Mouse (Mus musculus) MEL (cell line): ENCODE measurements at regions not wholly inside any gene's neighbourhood (a gene's known extent, or its start where the extent isn't known, plus 50 kb on each side); places are given as distances from the start of the nearest gene placed in this dataset.

ENCODE experiments used
- DNase-seq: peaks from one replicate; pipeline ENCODE4 v3.0.0; 2011; ENCODE audit warnings: low read depth, low spot score
- H3K27ac ChIP-seq: 2 replicates; pipeline ENCODE4 v1.5.1; 2012; ENCODE audit warnings: low read depth, mild to moderate bottlenecking, control low read depth, low read length, moderate library complexity; ENCODE audit not compliant: control insufficient read depth
- H3K27me3 ChIP-seq, 2 experiments: fragments of 150-350 bp in 1 of 2; sonication (generic) in 1 of 2; 2 replicates each; pipeline ENCODE4 v1.6.1; 2012; ENCODE audit warnings: low read length in 2 of 2, mild to moderate bottlenecking in 2 of 2, improper control_type of control experiment in 1 of 2, moderate library complexity in 1 of 2; ENCODE audit not compliant: insufficient read depth in 2 of 2, control insufficient read depth in 1 of 2
- H3K36me3 ChIP-seq, 2 experiments: 2 replicates each; pipeline ENCODE4 v1.6.1; 2012 to 2014; ENCODE audit warnings: low read length in 2 of 2, improper control_type of control experiment in 1 of 2, inconsistent platforms in 1 of 2, mild to moderate bottlenecking in 1 of 2; ENCODE audit not compliant: insufficient read depth in 2 of 2, control insufficient read depth in 1 of 2
- H3K4me1 ChIP-seq, 2 experiments: fragments of 150-350 bp in 1 of 2; sonication (generic) in 1 of 2; 2 replicates each; pipeline ENCODE4 v1.6.1; 2012; ENCODE audit warnings: low read length in 2 of 2, improper control_type of control experiment in 1 of 2, mild to moderate bottlenecking in 1 of 2; ENCODE audit not compliant: insufficient read depth in 2 of 2, control insufficient read depth in 1 of 2
- H3K4me3 ChIP-seq, 2 experiments: fragments of 150-350 bp in 1 of 2; sonication (generic) in 1 of 2; 2 replicates each; pipeline ENCODE4 v1.5.1; 2012; ENCODE audit warnings: low read depth in 2 of 2, low read length in 2 of 2, mild to moderate bottlenecking in 2 of 2, moderate library complexity in 2 of 2, control low read depth in 1 of 2, improper control_type of control experiment in 1 of 2; ENCODE audit not compliant: control insufficient read depth in 1 of 2, insufficient read depth in 1 of 2
- H3K79me2 ChIP-seq: 2 replicates; pipeline ENCODE4 v1.6.1; 2012; ENCODE audit warnings: mild to moderate bottlenecking, low read length, moderate library complexity; ENCODE audit not compliant: control insufficient read depth, poor library complexity, insufficient read depth
- H3K9ac ChIP-seq: 2 replicates; pipeline ENCODE4 v1.6.1; 2012; ENCODE audit warnings: low read depth, mild to moderate bottlenecking, control low read depth, low read length, moderate library complexity; ENCODE audit not compliant: control insufficient read depth, poor library complexity, severe bottlenecking
- H3K9me3 ChIP-seq: fragments of 150-350 bp; sonication (generic); replicated peaks from 2 replicates; pipeline ENCODE4 v1.6.1; 2012; ENCODE audit warnings: mild to moderate bottlenecking, low read length, improper control_type of control experiment, moderate library complexity; ENCODE audit not compliant: insufficient read depth
- E2F4 ChIP-seq: IDR thresholded peaks from 2 replicates; pipeline ENCODE4 v1.6.1; 2011; ENCODE audit warnings: low read depth, low read length, improper control_type of control experiment, borderline replicate concordance
- ELF1 ChIP-seq: IDR thresholded peaks from 2 replicates; pipeline ENCODE4 v1.6.1; 2014; ENCODE audit warnings: low read depth, mild to moderate bottlenecking, inconsistent platforms, low read length, improper control_type of control experiment, moderate library complexity
- EP300 ChIP-seq, 2 experiments: IDR thresholded peaks; 2 replicates each; pipeline ENCODE4 v1.6.1; 2011; ENCODE audit warnings: improper control_type of control experiment in 2 of 2, low read length in 2 of 2, low read depth in 1 of 2, mild to moderate bottlenecking in 1 of 2
- GATA1 ChIP-seq: IDR thresholded peaks from 2 replicates; pipeline ENCODE4 v1.6.1; 2011; ENCODE audit warnings: low read depth, low read length, improper control_type of control experiment
- MAX ChIP-seq: IDR thresholded peaks from 2 replicates; pipeline ENCODE4 v1.6.1; 2011; ENCODE audit warnings: low read length, improper control_type of control experiment
- MXI1 ChIP-seq: IDR thresholded peaks from 2 replicates; pipeline ENCODE4 v1.6.1; 2011; ENCODE audit warnings: mild to moderate bottlenecking, low read depth, low read length, improper control_type of control experiment
- NELFE ChIP-seq: IDR thresholded peaks from 2 replicates; pipeline ENCODE4 v1.6.1; 2011; ENCODE audit warnings: low read depth, low read length, improper control_type of control experiment
- RAD21 ChIP-seq: IDR thresholded peaks from 2 replicates; pipeline ENCODE4 v1.6.1; 2011; ENCODE audit warnings: mild to moderate bottlenecking, low read depth, low read length, improper control_type of control experiment
- RCOR1 ChIP-seq: IDR thresholded peaks from 2 replicates; pipeline ENCODE4 v1.6.1; 2012; ENCODE audit warnings: low read depth, mild to moderate bottlenecking, inconsistent platforms, low read length, improper control_type of control experiment
- SIN3A ChIP-seq: IDR thresholded peaks from 2 replicates; pipeline ENCODE4 v1.6.1; 2012; ENCODE audit warnings: low read length, improper control_type of control experiment, inconsistent platforms
- TAL1 ChIP-seq: IDR thresholded peaks from 2 replicates; pipeline ENCODE4 v1.6.1; 2012; ENCODE audit warnings: mild to moderate bottlenecking, inconsistent platforms, low read length, moderate library complexity, mixed read lengths
- UBTF ChIP-seq: IDR thresholded peaks from 2 replicates; pipeline ENCODE4 v1.6.1; 2012; ENCODE audit warnings: low read depth, mild to moderate bottlenecking, inconsistent platforms, low read length, improper control_type of control experiment, moderate library complexity, borderline replicate concordance; ENCODE audit not compliant: insufficient read depth
- ZMIZ1 ChIP-seq: IDR thresholded peaks from 2 replicates; pipeline ENCODE4 v1.6.1; 2012; ENCODE audit warnings: low read depth, mild to moderate bottlenecking, inconsistent platforms, low read length, improper control_type of control experiment, moderate library complexity
- ZNF384 ChIP-seq: IDR thresholded peaks from 2 replicates; pipeline ENCODE4 v1.6.1; 2012; ENCODE audit warnings: low read depth, mild to moderate bottlenecking, inconsistent platforms, low read length, improper control_type of control experiment

DNA sequence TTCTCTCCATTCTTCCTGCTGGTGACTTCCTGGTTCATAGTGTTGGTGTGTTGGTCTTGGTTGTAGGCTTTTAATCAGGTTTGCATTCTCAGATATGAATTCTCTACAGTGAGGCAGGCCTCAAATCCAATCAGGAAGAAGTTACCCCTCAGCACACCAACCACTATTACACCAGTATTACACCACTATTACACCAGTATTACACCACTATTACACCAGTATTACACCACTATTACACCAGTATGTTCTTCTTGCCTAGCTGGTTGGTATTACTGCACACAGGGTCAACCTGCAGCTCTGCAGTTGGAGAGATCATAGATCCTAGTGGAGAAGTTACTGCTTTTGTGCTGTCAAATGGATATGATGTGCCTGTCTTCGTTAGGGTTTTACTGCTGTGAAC is 129.6 kb downstream of the Tmem17 start:
- no peak overlapping the region for H3K4me3 ChIP-seq
- H3K9ac ChIP-seq, result no peak overlapping the region

DNA sequence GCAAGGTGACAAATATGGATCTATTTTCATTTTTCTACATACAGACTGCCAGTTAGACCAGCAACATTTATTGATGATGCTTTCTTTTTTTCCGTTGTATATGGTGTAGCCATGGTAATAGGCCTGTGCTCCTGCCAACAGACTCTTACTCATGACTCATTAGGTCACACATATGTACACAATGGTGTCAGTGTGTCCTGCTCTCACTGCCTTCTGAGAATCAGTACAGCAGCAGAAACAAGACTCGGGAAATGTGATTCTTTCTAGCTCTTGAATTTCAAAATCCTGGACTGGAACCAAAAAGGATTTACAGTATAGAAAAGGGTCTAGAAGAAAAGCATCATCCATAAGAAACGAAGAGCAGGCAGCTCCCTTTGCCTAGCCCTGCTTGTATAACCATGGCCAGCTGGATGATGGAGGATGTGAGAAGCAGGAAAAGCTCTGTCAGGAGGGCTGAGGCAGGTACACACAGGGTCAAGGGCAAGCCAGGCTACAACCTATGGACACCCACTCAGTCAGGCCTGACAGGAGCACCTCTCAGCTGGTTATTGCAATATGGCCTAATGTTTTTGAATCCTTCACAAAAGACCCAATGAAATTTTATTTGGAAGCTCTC is 132.2 kb downstream of the Tmem17 start:
- TF ChIP-seq GATA1 (no peak), E2F4 (no peak), ZMIZ1 (no peak)
- H3K4me3 ChIP-seq, result no peak overlapping the region
- no peaks in the 10 kb centered on the region for H3K36me3 ChIP-seq
- H3K4me1 ChIP-seq, result no peaks in the 10 kb centered on the region; a peak in 1 of 4 replicates
- DNase-seq, result no peak
- no peak overlapping the region for H3K9ac ChIP-seq
- peaks cover 0 to 2% of the 10 kb centered on the region in 2 experiments; a peak in 1 of 4 replicates for H3K27me3 ChIP-seq
- no peaks in the 10 kb centered on the region for H3K9me3 ChIP-seq
- no peaks in the 10 kb centered on the region for H3K79me2 ChIP-seq
- H3K27ac ChIP-seq, result no peak overlapping the region

More for the DNA sequence above, 129.6 kb downstream of the Tmem17 start:
- Histone ChIP-seq H3K27ac (no peak overlapping the region), H3K9me3 (no peaks in the 10 kb centered on the region), H3K4me1 (no peaks in the 10 kb centered on the region; a peak in 1 of 4 replicates), H3K27me3 (peaks cover 0 to 2% of the 10 kb centered on the region in 2 experiments; a peak in 1 of 4 replicates), H3K36me3 (no peaks in the 10 kb centered on the region), H3K79me2 (no peaks in the 10 kb centered on the region)
- no peak for TF ChIP-seq RAD21
- peak; percentile 14; the same call in 1 of the 2 replicates for TF ChIP-seq ELF1
- TF ChIP-seq EP300 (IDR thresholded peaks at IDR 0.05; ENCODE audit: low read depth in 1 of 2, low read length in 2 of 2), result 0 out of 4 replicates have a peak, but pooled peaks of 1 of the 2 experiments have one; percentile 3
- no peak for DNase-seq

GRCm38 (mm10) chr11:22644877-22645276 is 133.0 kb downstream of the Tmem17 start:
- Histone ChIP-seq H3K9me3 (no peaks in the 10 kb centered on the region), H3K4me1 (no peaks in the 10 kb centered on the region; a peak in 1 of 4 replicates), H3K79me2 (no peaks in the 10 kb centered on the region), H3K27ac (no peak overlapping the region), H3K27me3 (peaks cover 0 to 2% of the 10 kb centered on the region in 2 experiments; a peak in 1 of 4 replicates), H3K9ac (no peak overlapping the region), H3K4me3 (no peak overlapping the region), H3K36me3 (no peaks in the 10 kb centered on the region)
- DNase-seq, result no peak
- TF ChIP-seq UBTF (no peak), ZNF384 (no peak), NELFE (no peak), SIN3A (no peak), MXI1 (no peak), MAX (no peak), RCOR1 (no peak), TAL1 (no peak)
- TF ChIP-seq, all 39 proteins: peak for 0
